Comparison of ENCODE assay signal across 8 mouse cellular contexts in genomic region chr5:134183880-134184808, GRCm38 (mm10). TPM values are rescaled to one million over a fixed set of nuclear protein-coding genes. Genes with fewer than 3 reads are reported as not detected.
DNase-seq lines count a peak whose midpoint lies in the region; ATAC-seq and TF ChIP-seq lines count a peak whose summit lies in the region.

TSS of gene Gtf2ird2 (plus strand) at chr5:134184019.

- TF ChIP-seq EP300 in ES-Bruce4 (IDR thresholded peaks at IDR 0.05; ENCODE audit: insufficient read depth, low read depth, low read length): no peak

- H3K4me2 ChIP-seq in forebrain, embryonic 13.5 days: peak within 1 kb of the TSS; percentile 89
- peak within 1 kb of the TSS; percentile 83 for H3K4me2 ChIP-seq in neural tube, embryonic 15.5 days

- TF ChIP-seq CTCF in ES-Bruce4 (IDR thresholded peaks at IDR 0.05; ENCODE audit: low read depth, low read length): no peak

- peak; percentile 97 for ATAC-seq in cerebellum, adult (ENCODE audit: insufficient number of reproducible peaks, low FRiP score, low TSS enrichment)
- ATAC-seq in forebrain, embryonic 13.5 days: peak; percentile 95
- peak; percentile 97 for ATAC-seq in neural tube, embryonic 15.5 days (ENCODE audit: low FRiP score)

- intact Hi-C loops in heart, postnatal 14 days (cut with DNase I): no loop called here

- H3K9me3 ChIP-seq in ES-Bruce4 (replicated peaks; ENCODE audit: control insufficient read depth, insufficient read depth, low read length, poor library complexity, severe bottlenecking): no peaks in the 10 kb centered on the region
- no peaks in the 10 kb centered on the region for H3K9me3 ChIP-seq in forebrain, embryonic 13.5 days (replicated peaks)
- H3K9me3 ChIP-seq in neural tube, embryonic 15.5 days (replicated peaks): no peaks in the 10 kb centered on the region

- H3K4me1 ChIP-seq in ES-Bruce4 (ENCODE audit: control insufficient read depth, insufficient read depth, low read length): no peaks in the 10 kb centered on the region
- H3K4me1 ChIP-seq in forebrain, embryonic 13.5 days: peaks cover 14% of the 10 kb centered on the region
- H3K4me1 ChIP-seq in neural tube, embryonic 15.5 days: peaks cover 27% of the 10 kb centered on the region

- H3K4me3 ChIP-seq in ES-Bruce4 (ENCODE audit: low read depth, low read length): peak within 1 kb of the TSS; percentile 84
- H3K4me3 ChIP-seq in forebrain, embryonic 13.5 days: peak within 1 kb of the TSS; percentile 69
- H3K4me3 ChIP-seq in neural tube, embryonic 15.5 days (replicated peaks): peak within 1 kb of the TSS; percentile 78

- under 1% methylated on average over 92 of the region's 92 CpGs for WGBS in forebrain, embryonic 13.5 days
- WGBS in neural tube, embryonic 15.5 days: under 1% methylated on average over 92 of the region's 92 CpGs

- peak within 1 kb of the TSS; percentile 78 for H3K27ac ChIP-seq in ES-Bruce4 (ENCODE audit: insufficient read depth, low read length)
- peak within 1 kb of the TSS; percentile 90 for H3K27ac ChIP-seq in forebrain, embryonic 13.5 days
- H3K27ac ChIP-seq in neural tube, embryonic 15.5 days (replicated peaks): peak within 1 kb of the TSS; percentile 97

- TF ChIP-seq POLR2A in ES-Bruce4 (IDR thresholded peaks at IDR 0.05; ENCODE audit: insufficient read depth, low read length): peak; percentile 48

- DNase-seq in heart, postnatal 14 days: peak; percentile 98 to 99
- DNase-seq in layer of hippocampus, adult 11-12 months (ENCODE audit: low spot score): peak; percentile 99
- DNase-seq in lung, adult 18-20 months: peak; percentile 98 to 99
- DNase-seq in testis, postnatal 14 days (ENCODE audit: low spot score): peak; percentile 99

- no peaks in the 10 kb centered on the region for H3K36me3 ChIP-seq in ES-Bruce4 (ENCODE audit: control insufficient read depth, insufficient read depth, low read length, poor library complexity, severe bottlenecking)
- H3K36me3 ChIP-seq in forebrain, embryonic 13.5 days (ENCODE audit: poor library complexity, severe bottlenecking): no peaks in the 10 kb centered on the region
- no peaks in the 10 kb centered on the region for H3K36me3 ChIP-seq in neural tube, embryonic 15.5 days

- no peaks in the 10 kb centered on the region for H3K27me3 ChIP-seq in ES-Bruce4 (ENCODE audit: control insufficient read depth, insufficient read depth, low read length, poor library complexity, severe bottlenecking)
- H3K27me3 ChIP-seq in forebrain, embryonic 13.5 days: no peaks in the 10 kb centered on the region
- H3K27me3 ChIP-seq in neural tube, embryonic 15.5 days (replicated peaks): no peaks in the 10 kb centered on the region

- peak within 1 kb of the TSS; percentile 92 for H3K9ac ChIP-seq in ES-Bruce4 (ENCODE audit: low read depth, poor library complexity, severe bottlenecking)
- H3K9ac ChIP-seq in forebrain, embryonic 13.5 days: peak within 1 kb of the TSS; percentile 77
- H3K9ac ChIP-seq in neural tube, embryonic 15.5 days (replicated peaks): peak within 1 kb of the TSS; percentile 84

RNA-seq across cellular contexts. Expression of gene Gtf2ird2, which starts in this region (rescaled TPM):
- 3.2 and 5.6 TPM in 2 replicates for polyA plus RNA-seq in ES-Bruce4 (2011; ENCODE audit: insufficient read depth, insufficient read length, low read depth, missing spikeins)
- polyA plus RNA-seq in forebrain, embryonic 13.5 days (2015; fragmentation: Nextera tagmentation; extraction: Ambion mirVana): 11.0 and 12.8 TPM in 2 replicates
- 1 to 10 TPM; 6.6 to 8.6 TPM for total RNA-seq in heart, postnatal 14 days (2021)
- polyA plus RNA-seq in neural tube, embryonic 15.5 days (2015; fragmentation: Nextera tagmentation; extraction: Ambion mirVana): 12.4 and 14.4 TPM in 2 replicates

Comparison
In these comparisons a context has a peak if more than half of its experiments do, and no peak if none do; other contexts are left out.
1. Peak in every context shown above with its lines: DNase-seq, ATAC-seq, H3K4me3 ChIP-seq and H3K27ac ChIP-seq.